Mouse (Mus musculus) heart, postnatal 0 days (tissue): ENCODE results near the gene Nfil3. TPM values are rescaled to one million over a fixed set of nuclear protein-coding genes. Genes with fewer than 3 reads are reported as not detected.

Experiments used
- ATAC-seq: fragments of 200-750 bp; cut with Nextera tagmentation; 2 replicates; pipeline ENCODE4 v1.8.0; 2017; ENCODE audit warnings: low read depth, moderate number of reproducible peaks, moderate library complexity; ENCODE audit not compliant: insufficient read depth
- DNase-seq: peaks from one replicate; pipeline ENCODE4 v3.0.0-alpha.2; 2016; ENCODE audit warnings: low spot score
- H3K27ac ChIP-seq: fragments of 300-500 bp; sonication (generic); 2 replicates; pipeline ENCODE4 v1.5.1; 2014; ENCODE audit warnings: low read depth, mild to moderate bottlenecking
- H3K27me3 ChIP-seq: fragments of 300-500 bp; sonication (generic); 2 replicates; pipeline ENCODE4 v1.6.1; 2014; ENCODE audit warnings: low read length, mixed read lengths; ENCODE audit not compliant: control insufficient read depth, insufficient read depth
- H3K36me3 ChIP-seq: fragments of 300-500 bp; sonication (generic); replicated peaks from 2 replicates; pipeline ENCODE4 v1.6.1; 2014; ENCODE audit warnings: low read length, mixed read lengths; ENCODE audit not compliant: control insufficient read depth, insufficient read depth
- H3K4me1 ChIP-seq: fragments of 300-500 bp; sonication (generic); 2 replicates; pipeline ENCODE4 v1.6.1; 2014; ENCODE audit warnings: antibody characterized with exemption; ENCODE audit not compliant: control insufficient read depth, insufficient read depth
- H3K4me2 ChIP-seq: fragments of 300-500 bp; sonication (generic); 2 replicates; pipeline ENCODE4 v1.6.1; 2014; ENCODE audit warnings: low read depth, mild to moderate bottlenecking, low read length, moderate library complexity
- H3K4me3 ChIP-seq: fragments of 300-500 bp; sonication (generic); 2 replicates; pipeline ENCODE4 v1.5.1; 2014; ENCODE audit warnings: low read depth, low read length
- H3K9ac ChIP-seq: fragments of 300-500 bp; sonication (generic); replicated peaks from 2 replicates; pipeline ENCODE4 v1.6.1; 2014; ENCODE audit warnings: low read depth, low read length, mixed read lengths
- H3K9me3 ChIP-seq: fragments of 300-500 bp; sonication (generic); replicated peaks from 2 replicates; pipeline ENCODE4 v1.6.1; 2016; ENCODE audit warnings: low read length; ENCODE audit not compliant: control insufficient read depth
- CTCF ChIP-seq: IDR thresholded peaks from 2 replicates; pipeline ENCODE4 v1.5.1; 2016; ENCODE audit warnings: antibody characterized with exemption, control low read depth, low read depth
- EP300 ChIP-seq: IDR thresholded peaks from 2 replicates; pipeline ENCODE4 v1.6.1; 2016; ENCODE audit warnings: antibody characterized with exemption, low read depth
- WGBS: fragments of 180-500 bp; shearing (Covaris S2); extraction: QIAGEN DNeasy Blood & Tissue Kit; methylation state at CpG from one replicate; pipeline ENCODE4 v1.1.7; 2014; 5-methylcytosine and 5-hydroxymethylcytosine counted together
- polyA plus RNA-seq: library from polyadenylated mRNA; unstranded; fragments of >200 nt; fragmentation: Nextera tagmentation; extraction: Ambion mirVana; gene quantifications from 2 replicates; pipeline ENCODE4 v1.2.1, GENCODE M21; 2015
- total RNA-seq: library from RNA; depleted of rRNA; stranded (reverse); fragments of >200 nt; gene quantifications from 2 replicates; pipeline ENCODE4 v1.2.3, GENCODE M21; 2014; ENCODE audit warnings: low replicate concordance

Nfil3 gene
- total and polyA plus RNA-seq, 2 experiments from 2014 or later: 16.5 to 20.0 TPM

DNA sequence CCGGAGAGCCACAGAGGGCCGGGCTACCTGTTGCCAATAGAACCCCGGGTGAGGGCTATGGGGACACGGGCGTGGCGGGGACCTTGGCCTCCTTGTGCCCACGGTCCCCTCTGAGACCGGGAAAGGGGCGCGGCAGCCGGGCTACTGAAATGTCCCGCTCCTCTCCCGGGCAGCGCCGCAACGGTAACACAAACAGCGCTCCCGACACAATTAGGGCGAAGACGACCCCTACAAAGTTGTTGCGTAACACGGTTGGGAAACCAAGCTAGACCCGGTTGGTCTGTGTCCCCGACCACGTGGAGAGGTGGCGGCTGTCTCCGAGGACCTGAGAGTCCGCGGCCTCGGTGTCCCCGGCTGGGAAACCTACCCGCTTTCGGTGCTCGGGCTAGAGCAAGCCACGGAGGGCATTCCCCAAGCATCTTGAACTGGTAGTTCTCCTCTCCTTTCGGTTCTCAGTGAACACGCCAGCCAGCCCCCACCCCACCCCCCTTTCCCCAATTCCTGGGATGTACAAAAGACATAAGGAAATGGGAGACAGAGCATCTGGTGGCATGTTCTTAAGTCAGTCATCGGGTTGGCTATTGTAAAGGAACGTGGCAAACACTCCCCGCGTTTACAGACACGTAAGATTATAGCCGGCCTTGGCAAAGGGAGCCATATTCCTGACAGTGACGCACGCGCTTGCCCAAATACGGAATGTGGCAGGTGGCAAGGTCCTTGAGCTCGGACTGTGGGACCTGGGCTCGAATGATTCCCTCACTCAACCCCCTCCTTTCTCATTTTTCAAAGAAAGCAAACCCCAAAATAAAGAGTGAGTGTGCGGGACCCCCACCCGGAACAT lies 788 bp upstream of the Nfil3 start:
- Histone ChIP-seq H3K9ac (peak overlapping the region; percentile 68), H3K27me3 (no peaks in the 10 kb centered on the region), H3K27ac (peak overlapping the region; percentile 89), H3K9me3 (no peaks in the 10 kb centered on the region), H3K4me2 (peak overlapping the region; percentile 94), H3K4me3 (peak overlapping the region; percentile 81), H3K36me3 (no peaks in the 10 kb centered on the region), H3K4me1 (peaks cover 16% of the 10 kb centered on the region)
- DNase-seq: peak; percentile 69
- no peak for TF ChIP-seq CTCF
- TF ChIP-seq EP300: no peak
- 1% methylated on average over 51 of the region's 51 CpGs for WGBS
- peak; percentile 3 for ATAC-seq

DNA sequence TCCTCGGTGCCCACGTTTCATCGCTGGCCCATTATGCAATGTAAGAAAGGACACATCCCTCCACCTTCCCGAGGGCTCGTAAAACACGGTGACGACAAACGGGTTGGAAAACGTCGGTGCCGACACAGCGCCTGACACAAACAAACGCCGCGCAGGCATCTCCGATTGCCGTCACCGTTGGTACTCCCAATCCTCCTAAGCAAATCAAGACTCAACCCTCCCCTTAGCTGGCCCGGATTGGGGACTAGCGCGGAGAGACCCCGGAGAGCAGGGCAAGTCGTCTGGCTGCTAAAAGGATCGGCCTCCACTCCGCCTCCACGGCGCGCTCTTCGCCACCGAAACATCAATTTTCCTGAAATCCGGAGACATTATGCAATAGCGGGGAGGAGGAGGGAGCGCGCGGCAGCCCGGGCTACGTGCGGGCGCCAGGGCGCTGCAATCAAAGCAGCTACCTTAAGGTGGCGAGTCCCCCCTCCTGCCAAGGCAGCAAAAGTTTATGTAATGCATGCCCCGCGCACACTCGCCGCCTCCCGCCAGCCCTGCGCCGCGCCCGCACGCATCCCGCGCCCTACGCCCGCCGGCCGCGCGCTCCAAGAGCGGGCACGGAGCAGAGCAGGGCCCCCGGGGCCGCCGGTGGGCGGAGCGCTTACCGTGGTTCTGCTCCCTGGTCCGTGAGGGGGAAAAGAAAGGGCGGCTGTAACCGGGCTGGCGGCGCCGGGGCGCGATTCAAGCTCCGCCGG lies 492 bp downstream of the Nfil3 start:
- Histone ChIP-seq H3K36me3 (no peaks in the 10 kb centered on the region), H3K9ac (peak overlapping the region; percentile 83), H3K27me3 (no peaks in the 10 kb centered on the region), H3K4me1 (peaks cover 29% of the 10 kb centered on the region), H3K27ac (peak overlapping the region; percentile 89), H3K4me2 (peak overlapping the region; percentile 94), H3K4me3 (peak overlapping the region; percentile 81), H3K9me3 (no peaks in the 10 kb centered on the region)
- under 1% methylated on average over 61 of the region's 77 CpGs for WGBS
- no peak for TF ChIP-seq EP300
- TF ChIP-seq CTCF: no peak
- ATAC-seq (peak; percentile 55), DNase-seq (peak; percentile 76)

DNA sequence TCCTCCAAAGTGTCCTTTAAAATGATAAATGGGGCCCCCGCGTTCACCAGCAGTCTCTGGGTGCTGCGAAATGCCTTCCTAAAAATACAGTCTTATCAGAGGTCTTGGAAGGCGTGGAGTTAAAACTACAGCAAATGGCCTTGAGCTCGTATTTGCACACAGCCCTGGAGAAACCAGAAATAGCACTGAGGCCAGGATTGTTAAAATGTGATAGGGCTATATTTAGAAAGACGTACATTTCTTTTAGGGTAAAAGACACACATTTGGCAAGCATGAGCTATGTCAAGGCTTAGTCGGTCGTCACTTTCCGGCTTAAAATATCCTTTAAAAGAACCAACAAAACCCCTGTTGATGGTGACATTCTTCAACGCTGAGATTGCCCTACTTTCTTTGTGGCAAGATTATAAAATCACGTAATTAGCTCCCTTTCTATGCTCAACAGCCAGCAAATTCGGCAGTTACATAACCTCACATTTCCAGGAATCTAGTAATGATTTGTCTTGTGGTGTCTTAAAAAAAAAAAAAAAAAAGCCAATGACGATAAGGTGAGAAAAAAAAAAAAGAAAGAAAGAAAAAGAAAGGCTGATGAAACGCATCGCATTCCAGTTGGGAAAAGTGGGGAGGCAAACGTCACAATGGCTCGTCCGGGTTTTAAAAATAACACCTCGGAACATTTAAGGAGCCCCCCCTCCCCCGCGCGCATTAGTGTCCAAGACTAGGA lies 1.4 kb downstream of the Nfil3 start:
- Histone ChIP-seq H3K4me3 (peak overlapping the region; percentile 81), H3K4me1 (peaks cover 29% of the 10 kb centered on the region), H3K9ac (peak overlapping the region; percentile 83), H3K4me2 (peak overlapping the region; percentile 94), H3K36me3 (no peaks in the 10 kb centered on the region), H3K27me3 (no peaks in the 10 kb centered on the region), H3K9me3 (no peaks in the 10 kb centered on the region), H3K27ac (peak overlapping the region; percentile 89)
- WGBS: under 1% methylated on average over 21 of the region's 22 CpGs
- DNase-seq: peak; percentile 88
- no peak for ATAC-seq
- TF ChIP-seq CTCF (no peak), EP300 (no peak; the same call in 1 of the 2 replicates)

DNA sequence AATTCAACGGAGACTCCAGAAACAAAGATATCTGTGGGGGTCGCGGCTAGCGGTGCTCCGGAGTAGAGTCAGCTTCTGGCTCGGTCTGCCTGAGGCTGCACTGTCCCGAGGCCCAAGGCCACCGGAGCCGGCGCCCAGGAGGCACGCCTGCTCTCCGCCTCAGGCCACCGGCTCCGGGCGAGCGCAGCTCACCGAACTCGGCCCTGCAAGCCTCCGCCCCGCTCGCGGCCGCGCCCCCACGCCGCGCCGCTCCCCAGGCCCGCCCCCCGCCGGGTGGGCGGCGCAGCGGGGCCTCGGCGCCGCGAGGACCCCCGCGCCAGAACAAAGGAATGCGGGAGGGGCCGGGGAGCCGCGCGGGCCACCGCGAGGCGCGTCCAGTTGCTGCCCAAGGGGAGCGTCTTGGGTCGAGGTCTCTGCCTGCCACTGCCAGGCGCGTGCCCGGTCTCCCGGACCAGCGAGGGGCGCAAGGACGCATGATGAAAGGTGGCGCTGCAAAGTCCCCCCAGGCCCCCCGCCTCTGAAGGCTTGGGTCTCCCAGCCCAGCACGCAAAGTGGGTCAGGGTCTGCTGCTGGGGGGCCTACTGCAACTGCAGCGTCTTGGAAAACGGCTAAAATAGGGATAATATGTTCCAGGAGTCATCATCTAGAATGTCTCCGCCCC lies 2.4 kb downstream of the Nfil3 start:
- no peaks in the 10 kb centered on the region for H3K36me3 ChIP-seq
- peak overlapping the region; percentile 81 for H3K4me3 ChIP-seq
- H3K4me1 ChIP-seq: peaks cover 35% of the 10 kb centered on the region
- whole genome bisulfite sequencing: under 1% methylated on average over 50 of the region's 64 CpGs
- peak overlapping the region; percentile 83 for H3K9ac ChIP-seq
- H3K9me3 ChIP-seq: no peaks in the 10 kb centered on the region
- DNase-seq (peak; percentile 39), ATAC-seq (peak; percentile 5; the same call in 1 of the 2 replicates)
- TF ChIP-seq CTCF (no peak), EP300 (no peak)
- H3K27me3 ChIP-seq: no peaks in the 10 kb centered on the region
- H3K4me2 ChIP-seq: peak overlapping the region; percentile 94
- peak overlapping the region; percentile 95 for H3K27ac ChIP-seq

DNA sequence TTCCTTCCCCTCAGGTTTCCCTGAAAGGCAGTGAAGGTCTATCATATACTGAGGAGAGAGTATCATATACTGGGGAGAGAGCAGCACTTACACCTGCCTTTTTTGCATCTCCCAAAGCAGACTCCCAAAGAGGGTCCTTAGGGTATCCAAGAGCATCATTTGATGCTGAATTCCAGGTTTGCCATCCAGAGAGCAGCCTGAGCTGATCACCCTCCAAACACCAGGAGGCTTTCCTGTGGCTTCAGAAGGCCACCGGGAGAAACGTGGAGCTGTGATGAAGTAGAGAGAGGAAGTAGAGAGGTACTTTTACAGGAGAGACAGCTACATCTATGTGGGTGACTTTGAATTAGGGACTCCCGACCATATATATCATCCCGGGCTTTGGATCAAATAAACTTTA lies 3.1 kb downstream of the Nfil3 start:
- ATAC-seq (no peak), DNase-seq (no peak)
- Histone ChIP-seq H3K4me3 (peak overlapping the region; percentile 81), H3K4me1 (peaks cover 41% of the 10 kb centered on the region), H3K4me2 (peak overlapping the region; percentile 94), H3K9me3 (no peaks in the 10 kb centered on the region), H3K9ac (peak overlapping the region; percentile 83), H3K36me3 (no peaks in the 10 kb centered on the region), H3K27me3 (no peaks in the 10 kb centered on the region), H3K27ac (peak overlapping the region; percentile 95)
- TF ChIP-seq CTCF (no peak), EP300 (no peak)
- 26% methylated on average over 4 of the region's 4 CpGs for WGBS
